Mouse (Mus musculus): ENCODE data around the gene Secisbp2. TPM values are rescaled to one million over a fixed set of nuclear protein-coding genes. Genes with fewer than 3 reads are reported as not detected.

Secisbp2 gene
- total and polyA plus RNA-seq, 3 experiments: 23.2 to 28.8 (median 24.4) TPM

- DNase-seq (ENCODE audit: extremely low read depth): no peak
- Histone ChIP-seq H3K79me2 (replicated peaks; ENCODE audit: control insufficient read depth, extremely low read depth, insufficient read depth, poor library complexity, severe bottlenecking) (no peaks in the 10 kb centered on the region), H3K9ac (ENCODE audit: insufficient read depth, low read depth) (no peak overlapping the region), H3K4me3 (replicated peaks in 1 of 3; ENCODE audit: low read depth in 2 of 3, low read length in 2 of 3, poor library complexity in 1 of 3) (no peak overlapping the region), H3K4me1 (ENCODE audit: control insufficient read depth in 1 of 2, insufficient read depth in 2 of 2) (peaks cover 13 to 48% of the 10 kb centered on the region in 2 experiments), H3K27me3 (replicated peaks) (no peaks in the 10 kb centered on the region), H3K27ac (ENCODE audit: insufficient read depth, low read depth) (peak overlapping the region; percentile 28; the same call in 1 of the 2 replicates), H3K36me3 (replicated peaks in 1 of 2; ENCODE audit: control insufficient read depth in 1 of 2, insufficient read depth in 1 of 2, low read length in 1 of 2) (peaks cover 53 to 90% of the 10 kb centered on the region in 2 experiments), H3K4me2 (ENCODE audit: insufficient read depth, low read depth, poor library complexity, severe bottlenecking) (no peak overlapping the region), H3K9me3 (replicated peaks; ENCODE audit: low read length) (peaks cover 3% of the 10 kb centered on the region)
- dilution Hi-C loops (cut with MboI; ENCODE audit: extremely low pct_ligation_motif_present, extremely low pct_unique_long_range_greater_than_20kb, low sequenced_read_pairs): no loop called here
- TF ChIP-seq MAX (IDR thresholded peaks at IDR 0.05; ENCODE audit: low read length) (no peak), MAFK (IDR thresholded peaks at IDR 0.05; ENCODE audit: insufficient replicate concordance, low read length) (no peak), MYC (IDR thresholded peaks at IDR 0.05; ENCODE audit: low read depth, low read length) (no peak), JUND (conservative IDR thresholded peaks at IDR 0.05; ENCODE audit: low read depth, low read length) (no peak), UBTF (IDR thresholded peaks at IDR 0.05; ENCODE audit: low read depth, low read length) (no peak), TBP (conservative IDR thresholded peaks at IDR 0.05; ENCODE audit: low read depth, low read length) (no peak), GABPA (IDR thresholded peaks at IDR 0.05; ENCODE audit: insufficient replicate concordance, low read depth, low read length) (no peak), RCOR1 (conservative IDR thresholded peaks at IDR 0.05; ENCODE audit: low read depth, low read length) (no peak), USF1 (IDR thresholded peaks at IDR 0.05; ENCODE audit: low read depth, low read length) (no peak), JUN (IDR thresholded peaks at IDR 0.05; ENCODE audit: insufficient read depth, low read depth, low read length) (no peak), NELFE (IDR thresholded peaks at IDR 0.05; ENCODE audit: low read depth, low read length) (no peak), CHD2 (IDR thresholded peaks at IDR 0.05; ENCODE audit: low read length) (no peak), MXI1 (IDR thresholded peaks at IDR 0.05; ENCODE audit: low read depth, low read length) (no peak), ETS1 (conservative IDR thresholded peaks at IDR 0.05; ENCODE audit: low read depth, low read length) (no peak)
- in situ Hi-C loops (cut with MboI; ENCODE audit: low pct_ligation_motif_present, low pct_unique_long_range_greater_than_20kb, low sequenced_read_pairs): no loop called here
Measured at GRCm38 (mm10) chr13:51720556-51720955, 69.1 kb downstream of the Secisbp2 start.

- no peak for TF ChIP-seq RCOR1 (conservative IDR thresholded peaks at IDR 0.05; ENCODE audit: low read depth, low read length)
- no peak for TF ChIP-seq SMC3 (IDR thresholded peaks at IDR 0.05; ENCODE audit: low read depth, low read length)
- TF ChIP-seq TBP (conservative IDR thresholded peaks at IDR 0.05; ENCODE audit: low read depth, low read length): no peak
- TF ChIP-seq TCF12 (IDR thresholded peaks at IDR 0.05; ENCODE audit: low read depth, low read length): no peak
- TF ChIP-seq CTCF (conservative IDR thresholded peaks at IDR 0.05 in 1 of 2, IDR thresholded peaks at IDR 0.05 in 1 of 2; ENCODE audit: low read depth in 2 of 2, low read length in 2 of 2): no peak
- TF ChIP-seq MAFK (IDR thresholded peaks at IDR 0.05; ENCODE audit: insufficient replicate concordance, low read length): no peak
- no peak for TF ChIP-seq ZMIZ1 (IDR thresholded peaks at IDR 0.05; ENCODE audit: low read depth, low read length)
- no peak for TF ChIP-seq BHLHE40 (IDR thresholded peaks at IDR 0.05; ENCODE audit: low read depth, low read length)
- TF ChIP-seq POLR2AphosphoS2 (IDR thresholded peaks at IDR 0.05; ENCODE audit: low read depth, low read length): no peak
- no peak for TF ChIP-seq PAX5 (IDR thresholded peaks at IDR 0.05; ENCODE audit: low read length)
- no peak for TF ChIP-seq ZNF384 (IDR thresholded peaks at IDR 0.05; ENCODE audit: low read depth, low read length)
- no peak for TF ChIP-seq UBTF (IDR thresholded peaks at IDR 0.05; ENCODE audit: low read depth, low read length)
- no peak for TF ChIP-seq POLR2A (IDR thresholded peaks at IDR 0.05; ENCODE audit: low read depth, low read length)
- no peak for TF ChIP-seq MXI1 (IDR thresholded peaks at IDR 0.05; ENCODE audit: low read depth, low read length)
- no peak for TF ChIP-seq NRF1 (IDR thresholded peaks at IDR 0.05; ENCODE audit: low read depth, low read length)
- TF ChIP-seq SIN3A (IDR thresholded peaks at IDR 0.05; ENCODE audit: low read length): no peak
- no peak for TF ChIP-seq RAD21 (IDR thresholded peaks at IDR 0.05; ENCODE audit: low read depth, low read length)
- no peak for TF ChIP-seq ELF1 (IDR thresholded peaks at IDR 0.05; ENCODE audit: low read depth, low read length)
- TF ChIP-seq E2F4 (IDR thresholded peaks at IDR 0.05; ENCODE audit: insufficient replicate concordance, low read depth, low read length): no peak
- Histone ChIP-seq H3K9me3 (replicated peaks; ENCODE audit: low read length) (peaks cover 6% of the 10 kb centered on the region), H3K4me1 (ENCODE audit: control insufficient read depth in 1 of 2, insufficient read depth in 2 of 2) (peaks cover 16 to 54% of the 10 kb centered on the region in 2 experiments), H3K27me3 (replicated peaks) (no peaks in the 10 kb centered on the region), H3K4me3 (replicated peaks in 1 of 3; ENCODE audit: low read depth in 2 of 3, low read length in 2 of 3, poor library complexity in 1 of 3) (no peak overlapping the region), H3K36me3 (replicated peaks in 1 of 2; ENCODE audit: control insufficient read depth in 1 of 2, insufficient read depth in 1 of 2, low read length in 1 of 2) (peaks cover 52 to 87% of the 10 kb centered on the region in 2 experiments), H3K79me2 (replicated peaks; ENCODE audit: control insufficient read depth, extremely low read depth, insufficient read depth, poor library complexity, severe bottlenecking) (no peaks in the 10 kb centered on the region; the same call in 1 of the 2 replicates), H3K4me2 (ENCODE audit: insufficient read depth, low read depth, poor library complexity, severe bottlenecking) (no peak overlapping the region), H3K9ac (ENCODE audit: insufficient read depth, low read depth) (no peak overlapping the region), H3K27ac (ENCODE audit: insufficient read depth, low read depth) (no peak overlapping the region)
- in situ Hi-C loops (cut with MboI; ENCODE audit: low pct_ligation_motif_present, low pct_unique_long_range_greater_than_20kb, low sequenced_read_pairs) (no loop called here), dilution Hi-C loops (cut with MboI; ENCODE audit: extremely low pct_ligation_motif_present, extremely low pct_unique_long_range_greater_than_20kb, low sequenced_read_pairs) (no loop called here)
- DNase-seq (ENCODE audit: extremely low read depth): no peak
Measured at GRCm38 (mm10) chr13:51723114-51723513, 71.6 kb downstream of the Secisbp2 start.

Measured in CH12.LX (cell line).